Mouse (Mus musculus) T-helper 1 cell (primary cell): Measurements from ENCODE around the gene Hrct1.

Source experiments
- in situ Hi-C: fragments of 300-600 bp; cut with MboI, MseI; formaldehyde crosslinking; loops from one replicate; pipeline ENCODE4 v1.15.1; 2025; ENCODE audit warnings: high pct_unique_total_duplicates

The Hrct1 gene

GRCm38 (mm10) chr4:43726995-43727394 is at the start of gene Hrct1:
Hrct1 (plus strand) TSS chr4:43727188.
- in situ Hi-C loops = no loop called here

- in situ Hi-C loops = no loop called here
Measured at GRCm38 (mm10) chr4:43678541-43678940, 48.4 kb upstream of the Hrct1 start.

DNA sequence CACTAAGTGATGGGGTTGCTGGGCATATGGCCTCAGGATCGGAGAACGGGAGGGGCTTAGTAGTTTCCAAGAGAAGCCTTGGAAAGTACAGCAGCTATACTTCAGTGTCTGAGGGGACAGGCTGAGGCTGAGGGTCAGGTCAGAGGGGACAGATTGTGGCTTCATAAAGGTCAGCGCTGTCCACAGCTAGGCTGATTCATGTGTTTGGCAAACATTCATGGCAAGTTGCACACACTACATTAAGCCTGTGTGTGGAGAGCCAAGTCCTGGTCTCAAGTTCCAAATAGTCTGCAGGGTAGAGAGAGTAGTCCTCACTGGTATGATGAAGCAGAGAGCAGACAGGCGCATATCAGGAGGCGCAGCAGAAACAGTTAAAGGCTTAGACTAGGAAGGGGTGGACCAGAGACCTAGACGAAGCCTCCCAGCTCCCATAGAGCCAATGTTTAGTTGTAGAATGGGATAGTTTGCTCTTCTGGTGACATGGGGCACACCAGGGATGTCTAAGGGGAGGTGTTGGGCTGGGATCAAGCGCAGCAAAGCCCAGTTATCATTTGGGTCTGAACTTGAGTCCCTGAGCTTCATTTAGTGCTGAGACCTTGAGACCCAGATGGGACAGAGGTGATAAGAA is 47.5 kb upstream of the Hrct1 start:
- in situ Hi-C loops = no loop called here

GRCm38 (mm10) chr4:43690021-43690420 is 37.0 kb upstream of the Hrct1 start:
- in situ Hi-C loops = no loop called here

DNA sequence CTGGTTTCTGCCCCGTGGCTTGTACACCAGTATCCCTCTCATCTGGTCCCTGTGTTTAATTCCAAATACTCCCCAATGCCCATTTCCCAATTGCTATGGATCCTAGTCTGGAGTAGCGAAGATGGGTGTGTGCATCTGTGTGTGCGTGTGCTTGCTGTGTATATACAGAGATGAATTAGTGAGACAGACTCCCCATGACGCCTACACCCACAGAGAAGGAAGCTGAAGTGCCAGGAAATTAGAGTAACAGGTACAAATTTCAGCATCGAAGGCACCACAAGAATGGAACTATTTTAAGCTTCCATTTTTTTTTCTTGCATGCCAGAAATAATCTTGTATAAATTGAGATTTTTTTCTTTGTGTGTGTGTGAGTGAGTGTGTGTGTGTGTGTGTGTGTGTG is 36.0 kb upstream of the Hrct1 start:
- in situ Hi-C loops = no loop called here

DNA sequence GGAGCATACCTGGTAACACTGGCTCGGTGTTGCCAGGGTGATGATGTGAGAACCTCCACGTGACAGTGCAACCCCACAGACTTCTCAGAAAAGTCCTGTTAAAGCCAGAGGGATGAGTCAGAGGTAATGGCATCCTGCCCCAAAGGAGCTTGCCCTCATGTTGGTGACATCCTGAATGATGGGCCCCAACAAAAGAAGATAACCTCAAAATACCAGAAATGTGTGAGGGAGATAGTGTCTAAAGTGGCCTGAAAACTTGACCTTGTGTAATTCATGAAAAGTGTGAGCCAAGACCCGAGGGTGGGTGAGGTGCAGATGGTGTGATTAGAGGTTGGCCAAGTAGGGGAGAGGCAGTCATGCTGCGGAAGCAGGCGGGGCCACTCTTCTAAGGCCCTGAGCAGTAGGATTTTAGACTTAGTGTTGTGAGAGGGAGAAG is 33.2 kb upstream of the Hrct1 start:
- in situ Hi-C loops = no loop called here

DNA sequence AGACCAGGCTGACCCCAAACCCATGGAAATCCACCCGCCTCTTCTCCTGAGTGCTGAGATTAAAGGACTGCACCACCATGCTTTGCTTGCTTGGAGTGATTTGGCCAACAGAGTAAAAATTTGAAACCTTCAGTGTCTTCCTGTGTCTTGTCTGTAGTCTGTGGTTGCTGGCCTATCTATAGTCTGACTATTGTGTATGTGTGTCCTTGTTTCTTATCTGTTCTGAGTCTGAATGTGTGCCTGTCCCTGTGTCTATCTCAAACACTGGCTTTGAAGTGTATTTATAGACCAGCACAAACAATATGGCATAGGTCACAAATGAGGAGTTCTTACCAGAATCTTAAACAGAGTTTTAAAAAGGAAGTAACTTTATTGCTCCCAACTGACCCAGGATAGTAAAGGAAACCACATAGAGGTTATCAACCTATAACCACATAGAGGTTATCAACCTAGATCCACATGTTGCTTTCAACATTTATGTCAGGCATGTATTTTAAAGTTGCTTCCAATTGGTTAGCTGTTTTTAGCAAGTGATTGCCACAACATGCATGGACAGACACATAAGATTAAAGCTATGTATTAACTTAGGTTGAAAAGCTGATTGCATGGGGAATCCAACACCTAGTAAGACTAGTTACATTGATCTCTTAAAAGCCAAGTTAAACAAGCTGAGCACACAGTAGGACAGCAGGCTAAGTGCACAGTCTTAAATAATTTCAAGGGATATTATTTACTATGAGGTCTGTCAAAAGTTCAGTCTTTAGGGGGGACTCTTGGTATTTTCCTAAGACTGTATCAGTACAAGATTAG is 32.3 kb upstream of the Hrct1 start:
- in situ Hi-C loops = no loop called here

DNA sequence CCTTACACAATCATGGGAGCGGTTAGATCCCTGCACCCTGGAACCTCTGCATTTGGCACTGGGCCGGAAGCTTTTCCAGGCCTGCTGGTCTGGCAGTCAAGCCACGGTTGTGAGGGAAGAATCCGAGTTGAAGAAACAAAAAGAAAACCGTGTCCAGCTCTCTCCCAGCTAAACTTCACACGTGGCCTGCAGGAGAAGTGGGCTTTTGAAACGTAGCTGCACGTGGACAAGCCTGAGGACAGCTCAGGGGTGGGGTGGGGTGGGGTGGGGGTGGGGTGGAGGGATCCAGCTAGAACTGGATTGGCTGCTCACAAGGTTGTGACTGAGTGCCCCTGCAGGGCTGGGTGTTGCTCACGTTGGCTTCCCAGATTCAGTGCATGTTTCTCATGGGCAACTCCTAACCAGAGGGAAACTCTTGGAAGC is 31.7 kb upstream of the Hrct1 start:
- in situ Hi-C loops = no loop called here

DNA sequence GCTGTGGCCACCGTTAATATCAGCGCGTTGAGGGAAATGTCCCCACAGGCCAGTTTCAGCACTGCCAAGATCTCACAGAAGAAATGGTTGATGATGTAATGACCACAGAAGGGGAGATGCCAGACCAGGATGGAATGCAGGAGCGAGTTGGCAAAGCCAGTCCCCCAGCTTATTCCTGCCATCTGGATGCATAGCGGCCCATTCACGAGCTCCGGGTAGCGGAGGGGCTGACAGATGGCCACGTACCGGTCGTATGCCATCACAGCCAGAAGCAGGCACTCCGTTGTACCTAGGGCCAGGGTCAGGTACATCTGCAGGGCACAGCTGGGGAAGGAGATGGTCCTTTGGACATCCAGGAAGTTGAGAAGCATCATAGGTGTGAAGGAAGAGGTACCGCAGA is 30.4 kb upstream of the Hrct1 start:
- in situ Hi-C loops = no loop called here

DNA sequence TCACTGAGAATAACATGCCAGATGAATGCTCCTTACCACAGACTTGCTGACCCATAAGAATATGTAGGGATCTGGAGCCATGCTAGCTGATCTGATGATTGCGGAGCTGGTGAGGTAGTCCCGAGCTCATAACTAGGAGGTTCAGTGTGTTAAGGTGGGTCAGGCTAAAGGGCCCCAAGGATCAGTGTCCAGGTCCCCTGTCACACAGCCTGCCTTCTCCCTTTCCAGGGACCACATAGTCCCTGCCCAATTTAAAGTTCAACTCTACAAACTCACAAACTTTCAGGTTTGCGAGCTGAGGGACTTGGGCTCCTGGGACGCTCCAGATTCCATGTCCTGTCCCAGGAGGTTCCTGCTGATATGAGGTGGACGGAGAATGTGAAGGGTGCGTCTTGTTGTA is 26.3 kb upstream of the Hrct1 start, which contains the start of gene Olfr70:
Olfr70 (minus strand) TSS at position 101 of the 400 bp plus-strand sequence.
- in situ Hi-C loops = no loop called here

DNA sequence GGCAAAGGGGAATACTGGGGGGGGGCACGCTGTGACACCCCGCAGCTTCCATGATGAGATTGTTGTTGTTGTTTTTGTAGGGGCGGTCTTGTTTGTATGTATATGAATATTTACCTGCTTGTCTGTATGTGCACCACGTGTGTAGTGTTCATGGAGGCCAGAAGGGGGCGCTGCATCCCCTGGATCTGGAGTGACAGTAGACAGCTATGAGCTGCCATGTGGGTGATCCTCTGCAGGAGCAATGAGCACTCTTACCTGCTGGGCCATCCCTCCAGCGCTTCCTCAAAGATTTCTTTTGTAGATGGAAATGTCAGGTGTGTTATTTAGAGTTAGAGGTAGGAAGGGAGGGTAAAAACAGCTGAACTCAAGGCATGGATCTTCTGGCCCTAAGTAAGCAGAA is 23.5 kb upstream of the Hrct1 start:
- in situ Hi-C loops = no loop called here

DNA sequence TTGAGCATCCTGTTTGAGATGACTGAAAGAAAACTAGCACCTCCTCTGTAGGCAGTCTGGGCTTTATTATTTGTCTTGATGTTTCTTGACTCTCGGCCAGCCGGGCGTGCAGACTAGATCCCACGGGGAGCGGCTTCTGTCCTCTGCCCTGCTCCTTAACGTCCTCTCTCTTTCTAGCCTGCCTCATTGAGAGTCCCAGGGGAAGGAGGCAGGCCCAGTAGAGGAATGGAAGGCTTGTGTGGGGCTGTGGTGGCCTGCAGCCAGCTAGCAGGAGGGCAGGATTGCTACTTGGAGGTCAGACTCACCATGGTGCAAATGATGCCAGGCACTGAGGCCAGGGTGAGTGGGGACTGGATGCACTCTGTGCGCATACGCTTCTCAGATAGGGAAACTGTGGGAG is 23.1 kb upstream of the Hrct1 start:
- in situ Hi-C loops = no loop called here

- in situ Hi-C loops = no loop called here
Measured at GRCm38 (mm10) chr4:43705991-43706390, 21.0 kb upstream of the Hrct1 start.

GRCm38 (mm10) chr4:43709869-43710268 is 17.1 kb upstream of the Hrct1 start, which contains the start of gene Olfr71:
Olfr71 (minus strand) TSS chr4:43710255.
- in situ Hi-C loops = no loop called here

DNA sequence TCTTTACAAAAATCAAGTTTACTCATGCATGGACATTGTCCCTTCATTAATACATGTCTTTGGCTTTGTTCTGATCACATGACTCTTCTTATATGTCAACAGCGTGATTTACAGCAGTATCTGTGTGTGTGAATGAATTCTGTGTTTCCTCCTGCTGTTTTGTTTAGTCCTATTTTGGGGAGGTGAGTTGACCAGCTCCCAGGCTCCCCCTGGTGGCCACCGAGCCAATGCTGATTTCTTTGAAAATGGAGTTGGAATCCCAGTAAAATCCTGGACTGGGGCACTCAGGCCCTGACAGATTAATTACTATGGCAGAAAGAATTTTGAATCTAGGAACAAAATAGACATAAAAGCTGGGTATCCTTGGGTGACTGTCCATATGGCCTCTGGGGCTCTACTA is 15.2 kb upstream of the Hrct1 start:
- in situ Hi-C loops = no loop called here

DNA sequence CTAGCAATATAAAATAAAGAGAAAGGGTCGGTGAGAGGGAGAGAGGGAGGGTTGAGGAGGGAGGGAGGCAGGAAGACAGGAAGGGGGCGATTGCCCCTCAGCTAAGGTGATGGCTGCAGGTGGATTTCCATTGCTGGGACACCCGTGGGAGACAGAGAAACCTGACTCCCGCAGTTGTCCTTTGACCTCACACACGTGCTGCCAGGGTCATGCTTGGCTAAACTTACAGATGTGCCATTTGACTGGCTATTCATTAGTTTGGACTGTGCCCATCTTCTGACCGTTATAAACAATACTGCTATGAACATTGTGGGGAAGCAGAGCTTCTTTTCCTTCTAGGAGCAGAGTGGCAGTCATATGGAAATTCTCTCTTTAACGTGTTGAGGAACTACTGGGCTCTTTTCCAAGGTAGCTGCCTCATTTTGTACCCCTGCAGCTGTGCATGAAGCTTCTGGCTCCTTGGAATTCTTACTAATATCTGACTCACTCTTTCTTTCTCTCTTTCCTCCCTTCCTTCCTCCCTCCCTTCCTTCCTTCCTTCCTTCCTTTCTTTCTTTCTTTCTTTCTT is 13.3 kb upstream of the Hrct1 start:
- in situ Hi-C loops = no loop called here

GRCm38 (mm10) chr4:43720491-43721228 is 6.3 kb upstream of the Hrct1 start:
- in situ Hi-C loops = no loop called here

DNA sequence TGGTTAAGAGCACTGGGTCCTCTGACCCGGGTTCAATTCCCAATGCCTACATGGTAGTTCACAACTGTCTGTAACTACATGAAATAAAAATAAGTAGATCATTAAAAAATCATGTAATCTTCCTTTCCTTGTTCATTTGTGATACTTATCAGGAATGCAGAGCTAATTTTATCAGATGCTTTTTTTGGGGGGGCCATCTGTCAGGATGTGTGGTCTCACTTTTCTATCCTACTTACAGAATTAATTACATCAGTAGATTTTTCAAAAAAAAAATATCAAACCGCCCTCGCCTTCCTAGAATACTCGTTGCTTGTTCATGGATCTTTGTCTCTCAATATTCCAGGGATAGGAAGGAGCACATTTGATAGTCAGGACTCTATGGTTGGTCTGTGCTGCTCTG is 4.8 kb upstream of the Hrct1 start:
- in situ Hi-C loops = no loop called here

- in situ Hi-C loops = no loop called here
Measured at GRCm38 (mm10) chr4:43724764-43725163, 2.2 kb upstream of the Hrct1 start.

DNA sequence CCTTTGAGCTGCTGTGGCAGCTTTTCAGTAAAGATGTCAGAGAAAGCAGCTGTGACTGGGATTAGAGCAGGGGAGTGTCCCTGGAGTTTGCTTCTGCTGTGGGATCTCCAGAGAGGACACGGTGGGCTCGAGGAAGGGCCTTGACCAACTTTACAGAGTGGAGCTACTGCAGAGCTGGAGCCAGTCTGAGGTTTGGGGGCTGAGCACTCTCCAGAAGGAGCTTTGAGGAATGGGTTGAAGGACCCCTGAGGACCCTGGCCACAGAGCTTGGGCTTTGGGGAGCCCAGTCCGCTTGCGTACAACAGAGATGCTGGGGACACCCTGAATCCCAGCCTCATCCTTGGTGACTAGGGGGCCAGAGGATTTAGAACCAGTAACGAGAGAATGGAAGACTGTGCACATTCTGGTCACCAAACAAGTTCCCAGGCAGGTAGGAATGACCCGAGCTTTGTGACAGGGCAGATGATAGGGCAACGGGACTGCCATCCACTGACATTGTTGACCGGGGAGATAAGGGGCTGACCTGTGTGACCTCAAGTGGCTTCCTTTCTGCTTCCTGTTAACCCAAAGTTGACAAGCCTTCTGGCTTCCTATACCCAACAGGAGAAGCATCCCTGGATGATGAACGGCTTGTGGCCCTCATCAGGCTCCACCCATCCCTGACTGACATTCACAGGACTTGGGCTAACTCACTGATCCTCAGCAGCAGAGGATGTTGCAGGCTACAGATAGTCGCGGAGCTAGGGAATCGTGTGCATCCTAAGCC is 577 bp upstream of the Hrct1 start:
- in situ Hi-C loops = no loop called here
